Mouse (Mus musculus) E14TG2a.4 (cell line): ENCODE measurements at regions not wholly inside any gene's neighbourhood (a gene's known extent, or its start where the extent isn't known, plus 50 kb on each side); places are given as distances from the start of the nearest gene placed in this dataset.

Source experiments
- CTCF ChIP-seq: conservative IDR thresholded peaks from 2 replicates; pipeline ENCODE4 v1.5.1; 2014; ENCODE audit warnings: low read length
- NANOG ChIP-seq: IDR thresholded peaks from 2 replicates; pipeline ENCODE4 v1.6.1; 2014; ENCODE audit warnings: borderline replicate concordance, low read length, mixed read lengths
- POU5F1 ChIP-seq: IDR thresholded peaks from 2 replicates; pipeline ENCODE4 v1.6.1; 2014; ENCODE audit warnings: low read length, borderline replicate concordance

- TF ChIP-seq CTCF (no peak), NANOG (no peak), POU5F1 (no peak)
Observed at GRCm38 (mm10) chr10:122522631-122523030, 74.3 kb downstream of the Avpr1a start.
